Mouse (Mus musculus): ENCODE results near the gene Rps6kc1. TPM values are rescaled to one million over a fixed set of nuclear protein-coding genes. Genes with fewer than 3 reads are reported as not detected.
"Not testable (repeated sequence)": the region's sequence is repeated elsewhere in the genome, so short reads cannot be mapped to it uniquely, and the experiment has no call there.

Gene Rps6kc1
- polyA plus RNA-seq, 1 experiment from 2014 or later = 23.8 TPM

- no peak for ATAC-seq
Measured at GRCm38 (mm10) chr1:190930181-190930580, 18.6 kb upstream of the Rps6kc1 start.

DNA sequence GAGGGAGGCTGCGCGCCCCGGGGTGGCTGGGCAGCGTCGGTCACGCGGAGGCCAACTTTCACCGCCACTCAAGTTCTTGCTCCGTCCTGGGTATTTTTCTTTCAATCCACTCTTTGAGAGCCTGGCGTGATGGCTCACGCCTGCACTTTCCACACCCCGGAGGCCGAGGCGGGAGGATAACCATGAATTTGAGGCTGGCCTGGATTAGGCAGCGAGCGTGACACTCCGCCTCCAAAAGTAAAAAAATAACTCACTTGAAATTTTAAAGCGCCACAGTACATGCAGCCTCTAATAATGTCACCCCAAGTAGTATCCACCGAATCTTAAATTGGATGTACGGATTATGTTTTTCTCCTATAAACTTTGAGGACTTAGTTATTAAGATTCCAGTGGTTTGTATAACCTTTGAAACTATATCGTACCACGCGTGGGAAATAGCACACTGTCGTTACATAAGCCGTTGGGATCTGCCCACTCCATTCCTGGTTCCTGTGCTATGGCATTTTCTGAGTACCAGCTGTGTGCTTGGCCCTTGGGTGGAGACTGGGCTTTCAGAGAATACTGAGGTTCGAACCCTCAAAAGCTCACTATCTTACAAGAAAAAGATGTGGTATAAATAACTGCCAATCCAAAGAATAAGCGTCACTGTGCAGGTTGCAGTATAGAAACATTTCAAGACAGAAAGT lies 17.6 kb upstream of the Rps6kc1 start:
- H3K9ac ChIP-seq (ENCODE audit: low read length) = peak overlapping the region; percentile 90
- peak; percentile 54 for DNase-seq (ENCODE audit: low spot score)
- no peaks in the 10 kb centered on the region for H3K27me3 ChIP-seq (replicated peaks; ENCODE audit: control insufficient read depth, insufficient read depth, low read length)
- peaks cover 12% of the 10 kb centered on the region for H3K36me3 ChIP-seq (ENCODE audit: control insufficient read depth, insufficient read depth, low read length)
- H3K27ac ChIP-seq (ENCODE audit: low read depth, low read length) = peak overlapping the region; percentile 99
- peak overlapping the region; percentile 78 for H3K4me3 ChIP-seq (ENCODE audit: low read depth, low read length)
- ATAC-seq = peak; percentile 24; the same call in 1 of the 2 replicates
- 5% methylated on average over 27 of the region's 27 CpGs for WGBS
- H3K9me3 ChIP-seq (replicated peaks; ENCODE audit: control insufficient read depth, low read length) = no peaks in the 10 kb centered on the region
- peaks cover 13% of the 10 kb centered on the region; the same call in 1 of the 2 replicates for H3K4me1 ChIP-seq (ENCODE audit: control insufficient read depth, insufficient read depth, low read length)
- H3K4me2 ChIP-seq (ENCODE audit: low read length) = peak overlapping the region; percentile 80

More at GRCm38 (mm10) chr1:190930181-190930580, 18.6 kb upstream of the Rps6kc1 start:
- DNase-seq (ENCODE audit: low spot score) = no peak
- H3K27ac ChIP-seq (ENCODE audit: low read depth, low read length) = no peak overlapping the region
- peaks cover 20% of the 10 kb centered on the region for H3K36me3 ChIP-seq (ENCODE audit: control insufficient read depth, insufficient read depth, low read length)
- 94% methylated on average over 6 of the region's 6 CpGs for WGBS
- no peak overlapping the region for H3K4me3 ChIP-seq (ENCODE audit: low read depth, low read length)
- H3K9ac ChIP-seq (ENCODE audit: low read length) = no peak overlapping the region
- H3K4me1 ChIP-seq (ENCODE audit: control insufficient read depth, insufficient read depth, low read length) = peaks cover 13% of the 10 kb centered on the region; the same call in 1 of the 2 replicates
- no peak overlapping the region for H3K4me2 ChIP-seq (ENCODE audit: low read length)
- H3K27me3 ChIP-seq (replicated peaks; ENCODE audit: control insufficient read depth, insufficient read depth, low read length) = no peaks in the 10 kb centered on the region
- H3K9me3 ChIP-seq (replicated peaks; ENCODE audit: control insufficient read depth, low read length) = no peaks in the 10 kb centered on the region

- peak; percentile 98 for DNase-seq (ENCODE audit: low spot score)
- Histone ChIP-seq H3K27ac (ENCODE audit: low read depth, low read length) (peak overlapping the region; percentile 99), H3K9ac (ENCODE audit: low read length) (peak overlapping the region; percentile 90), H3K9me3 (replicated peaks; ENCODE audit: control insufficient read depth, low read length) (no peaks in the 10 kb centered on the region), H3K36me3 (ENCODE audit: control insufficient read depth, insufficient read depth, low read length) (0 out of 2 replicates have a peak, but pooled peaks cover 5% of the 10 kb centered on the region), H3K4me2 (ENCODE audit: low read length) (peak overlapping the region; percentile 80), H3K27me3 (replicated peaks; ENCODE audit: control insufficient read depth, insufficient read depth, low read length) (no peaks in the 10 kb centered on the region), H3K4me3 (ENCODE audit: low read depth, low read length) (peak overlapping the region; percentile 78), H3K4me1 (ENCODE audit: control insufficient read depth, insufficient read depth, low read length) (peaks cover 13% of the 10 kb centered on the region; the same call in 1 of the 2 replicates)
- peak; percentile 98 for ATAC-seq
- WGBS = under 1% methylated on average over 33 of the region's 79 CpGs
Measured at GRCm38 (mm10) chr1:190928370-190929009, 16.9 kb upstream of the Rps6kc1 start.

DNA sequence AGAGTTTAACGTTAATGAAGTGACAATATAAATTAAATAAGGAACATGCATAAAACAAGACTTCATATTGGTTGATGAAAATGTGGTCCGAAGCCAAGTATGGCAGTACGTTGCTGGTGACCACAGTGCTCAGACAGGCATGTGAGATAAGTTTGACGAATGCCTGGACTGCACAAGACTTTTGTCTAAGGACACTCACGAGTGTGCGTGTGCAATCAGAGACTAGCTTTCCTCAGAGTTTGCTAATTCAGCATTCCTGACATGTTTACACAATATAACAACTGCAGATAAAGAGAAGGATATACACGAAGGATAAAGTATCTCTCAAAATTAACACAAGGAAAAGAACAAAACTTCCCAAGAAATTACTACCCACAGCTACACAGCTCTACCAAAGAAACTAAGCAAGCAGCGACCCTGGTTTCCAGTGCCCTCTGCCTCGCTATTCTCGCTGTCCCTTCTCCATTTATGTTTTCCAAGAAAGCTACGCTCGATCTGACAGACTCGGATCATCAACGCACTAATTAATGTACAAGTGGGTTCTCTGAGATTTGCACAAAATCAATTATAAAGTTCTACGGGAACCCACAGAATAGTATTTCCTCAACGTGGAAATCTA lies 16.3 kb upstream of the Rps6kc1 start:
- Histone ChIP-seq H3K36me3 (ENCODE audit: control insufficient read depth, insufficient read depth, low read length) (0 out of 2 replicates have a peak, but pooled peaks cover 2% of the 10 kb centered on the region), H3K27me3 (replicated peaks; ENCODE audit: control insufficient read depth, insufficient read depth, low read length) (no peaks in the 10 kb centered on the region), H3K27ac (ENCODE audit: low read depth, low read length) (peak overlapping the region; percentile 99), H3K4me1 (ENCODE audit: control insufficient read depth, insufficient read depth, low read length) (peaks cover 13% of the 10 kb centered on the region; the same call in 1 of the 2 replicates), H3K9ac (ENCODE audit: low read length) (peak overlapping the region; percentile 90), H3K9me3 (replicated peaks; ENCODE audit: control insufficient read depth, low read length) (no peaks in the 10 kb centered on the region), H3K4me3 (ENCODE audit: low read depth, low read length) (peak overlapping the region; percentile 78), H3K4me2 (ENCODE audit: low read length) (peak overlapping the region; percentile 80)
- peak; percentile 6 for DNase-seq (ENCODE audit: low spot score)
- peak; percentile 38 for ATAC-seq
- 25% methylated on average over 16 of the region's 16 CpGs for WGBS

- no peak overlapping the region for H3K9ac ChIP-seq (ENCODE audit: low read length)
- no peaks in the 10 kb centered on the region for H3K9me3 ChIP-seq (replicated peaks; ENCODE audit: control insufficient read depth, low read length)
- no peaks in the 10 kb centered on the region for H3K27me3 ChIP-seq (replicated peaks; ENCODE audit: control insufficient read depth, insufficient read depth, low read length)
- H3K27ac ChIP-seq (ENCODE audit: low read depth, low read length) = no peak overlapping the region
- H3K36me3 ChIP-seq (ENCODE audit: control insufficient read depth, insufficient read depth, low read length) = no peaks in the 10 kb centered on the region
- peak overlapping the region; percentile 80; the same call in 1 of the 2 replicates for H3K4me2 ChIP-seq (ENCODE audit: low read length)
- H3K4me1 ChIP-seq (ENCODE audit: control insufficient read depth, insufficient read depth, low read length) = peaks cover 13% of the 10 kb centered on the region; the same call in 1 of the 2 replicates
- 92% methylated on average over 3 of the region's 3 CpGs for WGBS
- H3K4me3 ChIP-seq (ENCODE audit: low read depth, low read length) = peak overlapping the region; percentile 78
- no peak for ATAC-seq
- no peak for DNase-seq (ENCODE audit: low spot score)
Measured at GRCm38 (mm10) chr1:190927311-190927710, 15.7 kb upstream of the Rps6kc1 start.

DNA sequence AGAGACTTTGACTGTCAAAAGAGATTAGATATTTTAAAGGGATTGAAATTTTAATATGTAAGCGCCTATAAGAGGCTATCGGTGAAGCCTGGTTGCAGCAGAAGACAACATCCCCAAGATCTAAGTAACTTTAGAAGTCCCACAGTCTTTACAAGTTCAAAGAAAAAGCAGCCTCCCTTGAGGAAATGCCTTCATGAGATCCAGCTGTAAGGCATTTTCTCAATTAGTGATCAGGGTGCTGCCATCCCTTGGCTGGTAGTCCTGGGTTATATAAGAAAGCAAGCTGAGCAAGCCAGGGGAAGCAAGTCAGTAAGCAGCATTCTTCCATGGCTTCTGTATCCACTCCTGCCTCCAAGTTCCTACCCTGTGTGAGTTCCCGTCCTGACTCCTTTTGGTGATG lies 13.2 kb upstream of the Rps6kc1 start, which contains the start of gene Angel2:
TSS of gene Angel2 (plus strand) at position 301 of the 400 bp plus-strand sequence.
- not testable (repeated sequence) for H3K27me3 ChIP-seq (replicated peaks; ENCODE audit: control insufficient read depth, insufficient read depth, low read length); H3K27ac ChIP-seq (ENCODE audit: low read depth, low read length); ATAC-seq; H3K4me3 ChIP-seq (ENCODE audit: low read depth, low read length); H3K4me2 ChIP-seq (ENCODE audit: low read length); H3K9ac ChIP-seq (ENCODE audit: low read length); H3K36me3 ChIP-seq (ENCODE audit: control insufficient read depth, insufficient read depth, low read length); DNase-seq (ENCODE audit: low spot score); H3K9me3 ChIP-seq (replicated peaks; ENCODE audit: control insufficient read depth, low read length)
- peaks cover 12% of the 10 kb centered on the region; the same call in 1 of the 2 replicates for H3K4me1 ChIP-seq (ENCODE audit: control insufficient read depth, insufficient read depth, low read length)
- WGBS = 79% methylated on average over 3 of the region's 3 CpGs

- Histone ChIP-seq H3K4me3 (ENCODE audit: low read depth, low read length) (no peak overlapping the region), H3K36me3 (ENCODE audit: control insufficient read depth, insufficient read depth, low read length) (no peaks in the 10 kb centered on the region), H3K4me1 (ENCODE audit: control insufficient read depth, insufficient read depth, low read length) (no peaks in the 10 kb centered on the region), H3K4me2 (ENCODE audit: low read length) (no peak overlapping the region), H3K9ac (ENCODE audit: low read length) (no peak overlapping the region), H3K27me3 (replicated peaks; ENCODE audit: control insufficient read depth, insufficient read depth, low read length) (no peaks in the 10 kb centered on the region), H3K9me3 (replicated peaks; ENCODE audit: control insufficient read depth, low read length) (no peaks in the 10 kb centered on the region), H3K27ac (ENCODE audit: low read depth, low read length) (no peak overlapping the region)
- WGBS = 70% methylated on average over 8 of the region's 8 CpGs
- ATAC-seq (no peak), DNase-seq (ENCODE audit: low spot score) (no peak)
Measured at GRCm38 (mm10) chr1:190919725-190920469, 8.3 kb upstream of the Rps6kc1 start.

GRCm38 (mm10) chr1:190918938-190919337 lies 7.4 kb upstream of the Rps6kc1 start:
- no peaks in the 10 kb centered on the region for H3K9me3 ChIP-seq (replicated peaks; ENCODE audit: control insufficient read depth, low read length)
- H3K4me2 ChIP-seq (ENCODE audit: low read length) = no peak overlapping the region
- no peaks in the 10 kb centered on the region for H3K36me3 ChIP-seq (ENCODE audit: control insufficient read depth, insufficient read depth, low read length)
- H3K4me3 ChIP-seq (ENCODE audit: low read depth, low read length) = no peak overlapping the region
- H3K9ac ChIP-seq (ENCODE audit: low read length) = no peak overlapping the region
- 65% methylated on average over 7 of the region's 7 CpGs for WGBS
- no peak for DNase-seq (ENCODE audit: low spot score)
- no peaks in the 10 kb centered on the region for H3K4me1 ChIP-seq (ENCODE audit: control insufficient read depth, insufficient read depth, low read length)
- no peak overlapping the region for H3K27ac ChIP-seq (ENCODE audit: low read depth, low read length)
- H3K27me3 ChIP-seq (replicated peaks; ENCODE audit: control insufficient read depth, insufficient read depth, low read length) = no peaks in the 10 kb centered on the region
- ATAC-seq = no peak

All from forebrain, embryonic 14.5 days (tissue).